Mouse (Mus musculus) embryonic facial prominence, embryonic 10.5 days (tissue): Measurements from ENCODE around the gene Tk2. TPM values are rescaled to one million over a fixed set of nuclear protein-coding genes. Genes with fewer than 3 reads are reported as not detected.
"Not testable (repeated sequence)": the region's sequence is repeated elsewhere in the genome, so short reads cannot be mapped to it uniquely, and the experiment has no call there.

Experiments
- DNase-seq: peaks from one replicate; pipeline ENCODE4 v3.0.0-alpha.2; 2017; ENCODE audit warnings: low spot score
- H3K27ac ChIP-seq: fragments of 300-500 bp; sonication (generic); replicated peaks from 2 replicates; pipeline ENCODE4 v1.5.1; 2016; ENCODE audit warnings: mild to moderate bottlenecking
- H3K27me3 ChIP-seq: fragments of 300-500 bp; sonication (generic); replicated peaks from 2 replicates; pipeline ENCODE4 v1.6.1; 2016; ENCODE audit warnings: low read depth, mild to moderate bottlenecking; ENCODE audit not compliant: poor library complexity, severe bottlenecking
- H3K36me3 ChIP-seq: fragments of 300-500 bp; sonication (generic); replicated peaks from 2 replicates; pipeline ENCODE4 v1.6.1; 2016; ENCODE audit warnings: mild to moderate bottlenecking, moderate library complexity
- H3K4me1 ChIP-seq: fragments of 300-500 bp; sonication (generic); 2 replicates; pipeline ENCODE4 v1.6.1; 2016
- H3K4me3 ChIP-seq: fragments of 300-500 bp; sonication (generic); 2 replicates; pipeline ENCODE4 v1.5.1; 2016; ENCODE audit warnings: mild to moderate bottlenecking, moderate library complexity
- H3K9me3 ChIP-seq: fragments of 300-500 bp; sonication (generic); 2 replicates; pipeline ENCODE4 v1.6.1; 2016; ENCODE audit warnings: mild to moderate bottlenecking
- WGBS: fragments of 180-500 bp; shearing (Covaris S2); methylation state at CpG from one replicate; pipeline ENCODE4 v1.1.7; 2016; 5-methylcytosine and 5-hydroxymethylcytosine counted together
- polyA plus RNA-seq: library from polyadenylated mRNA; unstranded; fragments of >200 nt; fragmentation: Nextera tagmentation; extraction: Ambion mirVana; gene quantifications from 2 replicates; pipeline ENCODE4 v1.2.1, GENCODE M21; 2016

The Tk2 gene
- 20.2 and 21.6 TPM in 2 replicates for polyA plus RNA-seq

GRCm38 (mm10) chr8:104248276-104248675 lies at the start of gene Tk2:
Gene Tk2 (minus strand): TSS chr8:104248558.
- H3K36me3 ChIP-seq, result peaks cover 14% of the 10 kb centered on the region
- under 1% methylated on average over 28 of the region's 28 CpGs for WGBS
- peak within 1 kb of the TSS; percentile 91 for H3K4me3 ChIP-seq
- no peaks in the 10 kb centered on the region for H3K27me3 ChIP-seq
- peak; percentile 89 for DNase-seq
- peaks cover 29% of the 10 kb centered on the region for H3K4me1 ChIP-seq
- no peaks in the 10 kb centered on the region for H3K9me3 ChIP-seq
- peak within 1 kb of the TSS; percentile 86 for H3K27ac ChIP-seq

DNA sequence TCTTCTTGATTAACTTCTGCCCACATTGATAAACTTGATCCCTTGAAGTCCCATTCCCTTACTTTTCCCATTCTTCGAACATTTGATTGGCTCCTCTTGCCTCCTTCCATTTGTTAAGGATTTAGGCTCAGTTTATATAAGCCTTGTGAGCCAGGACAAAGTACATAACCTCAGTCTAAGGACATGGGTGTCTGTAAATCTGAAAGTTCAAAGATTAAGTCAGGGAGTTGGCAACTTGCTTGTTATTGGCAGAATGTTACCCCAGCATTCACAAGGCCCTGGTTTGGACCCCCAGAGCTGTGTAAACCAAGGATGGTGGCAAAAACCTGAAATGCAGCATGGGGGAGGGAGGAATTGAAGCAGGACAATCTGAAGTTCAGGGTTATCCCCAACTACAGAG lies 46.0 kb upstream of the Tk2 start:
- 90% methylated on average over 1 of the region's 1 CpGs for WGBS
- Histone ChIP-seq H3K27me3 (no peaks in the 10 kb centered on the region), H3K36me3 (no peaks in the 10 kb centered on the region), H3K4me3 (no peak overlapping the region), H3K9me3 (no peaks in the 10 kb centered on the region), H3K27ac (no peak overlapping the region), H3K4me1 (peaks cover 3% of the 10 kb centered on the region; the same call in 1 of the 2 replicates)
- DNase-seq, result no peak

- WGBS, result 88% methylated on average over 12 of the region's 12 CpGs
- not testable (repeated sequence) for H3K36me3 ChIP-seq, H3K4me3 ChIP-seq
These were observed 44.7 kb upstream of the Tk2 start, which contains the start of gene Cmtm2a for GRCm38 (mm10) chr8:104293081-104293480. Gene Cmtm2a (minus strand): TSS chr8:104293181.

DNA sequence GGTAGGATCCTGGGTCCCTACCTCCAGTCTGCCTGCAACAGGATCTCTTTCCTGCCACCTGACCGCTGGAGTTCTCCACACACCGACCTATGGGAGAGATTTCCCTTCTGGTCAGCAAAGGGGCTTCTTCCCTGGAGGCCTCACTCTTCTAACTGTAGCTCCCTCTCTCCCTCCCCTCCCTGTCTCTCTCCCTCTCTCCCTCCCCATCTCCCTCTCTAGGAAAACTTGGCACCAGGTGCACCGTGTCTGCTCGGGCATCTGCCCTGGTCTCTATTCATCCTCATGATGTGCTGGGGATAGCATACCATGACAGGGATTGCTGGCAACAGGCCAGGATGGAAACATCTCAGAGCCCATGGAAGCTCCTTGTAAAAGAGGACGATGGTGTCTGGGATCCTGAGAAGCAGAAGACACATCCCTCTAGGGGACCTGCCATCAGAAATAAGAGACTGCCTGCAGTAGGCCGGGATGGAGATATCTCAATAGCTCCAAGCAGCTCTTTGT lies 20.6 kb upstream of the Tk2 start:
- Histone ChIP-seq H3K4me3 (no peak overlapping the region), H3K36me3 (peaks cover 14% of the 10 kb centered on the region), H3K4me1 (no peaks in the 10 kb centered on the region), H3K27me3 (no peaks in the 10 kb centered on the region), H3K27ac (no peak overlapping the region), H3K9me3 (no peaks in the 10 kb centered on the region)
- DNase-seq, result no peak
- WGBS, result 88% methylated on average over 6 of the region's 6 CpGs

More at GRCm38 (mm10) chr8:104293081-104293480, 44.7 kb upstream of the Tk2 start, which contains the start of gene Cmtm2a:
- not testable (repeated sequence) for DNase-seq, H3K9me3 ChIP-seq, H3K27ac ChIP-seq, H3K27me3 ChIP-seq, H3K4me1 ChIP-seq

- Histone ChIP-seq H3K9me3 (no peaks in the 10 kb centered on the region), H3K4me1 (no peaks in the 10 kb centered on the region), H3K4me3 (no peak overlapping the region), H3K27ac (no peak overlapping the region), H3K36me3 (peaks cover 20% of the 10 kb centered on the region), H3K27me3 (no peaks in the 10 kb centered on the region)
- no peak for DNase-seq
These were observed 20.0 kb upstream of the Tk2 start for GRCm38 (mm10) chr8:104268368-104268767.

DNA sequence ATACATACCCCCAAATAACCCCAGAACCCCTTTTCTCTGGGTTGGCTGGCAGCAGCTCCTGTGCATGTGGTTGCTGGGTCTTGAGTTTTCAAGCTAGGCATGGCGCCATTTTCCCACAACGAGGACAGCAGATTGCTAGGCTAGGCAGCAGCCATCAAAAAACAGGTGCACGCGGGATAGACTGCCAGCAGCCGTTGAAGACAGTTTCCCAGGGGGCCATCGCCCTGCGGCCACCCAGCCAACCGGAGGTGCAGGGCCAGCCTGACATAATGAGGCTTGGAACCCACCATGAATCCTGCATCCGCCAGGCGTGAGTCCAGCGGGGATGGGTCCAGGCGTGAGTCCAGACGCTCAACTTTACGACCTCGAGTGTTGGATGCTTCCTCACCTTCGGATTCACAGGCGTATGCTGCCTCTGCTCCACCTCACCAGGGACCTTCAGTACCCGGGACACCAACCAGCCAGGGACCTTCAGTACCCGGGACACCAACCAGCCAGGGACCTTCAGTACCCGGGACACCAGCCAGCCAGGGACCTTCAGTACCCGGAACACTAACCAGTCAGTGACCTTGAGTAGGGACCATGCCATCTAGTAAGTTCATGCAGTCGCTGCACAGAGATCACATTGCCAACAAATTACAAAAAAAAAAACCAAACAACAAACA lies 16.0 kb upstream of the Tk2 start:
- H3K27ac ChIP-seq, H3K4me3 ChIP-seq, H3K9me3 ChIP-seq, DNase-seq, H3K4me1 ChIP-seq, H3K27me3 ChIP-seq: not testable (repeated sequence)
- H3K36me3 ChIP-seq, result peaks cover 45% of the 10 kb centered on the region
- WGBS, result 97% methylated on average over 22 of the region's 22 CpGs

DNA sequence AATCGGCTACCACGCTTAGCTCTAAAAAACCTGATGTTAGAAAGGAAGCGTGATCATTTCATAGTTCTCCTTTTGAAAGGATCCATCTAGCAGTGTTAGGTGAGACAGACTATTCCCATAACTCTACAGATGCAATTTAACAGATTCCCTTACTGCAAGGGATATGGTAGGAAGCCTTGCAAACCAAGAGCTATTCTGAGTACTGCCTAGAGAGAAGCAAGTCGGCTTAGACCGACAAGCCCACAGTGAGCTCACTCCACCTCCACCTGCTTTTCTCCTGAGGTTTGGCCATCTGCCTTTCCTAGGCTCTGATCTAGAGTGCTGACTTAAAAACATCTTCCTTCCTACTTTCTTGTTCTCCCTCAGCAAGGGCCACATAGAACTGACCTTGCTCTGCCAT lies 13.4 kb upstream of the Tk2 start:
- H3K36me3 ChIP-seq, result peaks cover 69% of the 10 kb centered on the region
- not testable (repeated sequence) for H3K4me1 ChIP-seq, DNase-seq, H3K27ac ChIP-seq, H3K4me3 ChIP-seq, H3K27me3 ChIP-seq, H3K9me3 ChIP-seq
- whole genome bisulfite sequencing, result 95% methylated on average over 5 of the region's 5 CpGs

DNA sequence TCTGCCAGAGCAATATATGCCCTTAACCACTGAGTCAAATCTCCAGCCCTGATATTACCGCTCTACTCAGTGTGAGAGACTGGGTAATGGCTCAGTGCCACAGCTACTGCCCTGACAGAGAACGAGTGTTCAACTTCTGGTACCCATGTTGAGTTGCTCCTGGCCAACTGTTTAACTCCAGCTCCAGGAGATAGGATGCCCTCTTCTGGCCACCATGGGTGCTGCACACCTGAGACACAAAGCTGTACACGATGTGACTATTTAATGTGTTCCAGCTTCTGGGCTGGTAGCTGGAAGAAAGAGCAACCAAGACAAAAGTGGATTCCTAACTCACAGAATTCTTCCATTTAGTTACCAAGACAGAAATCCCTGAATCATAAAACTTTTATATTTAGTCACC lies 4.7 kb upstream of the Tk2 start:
- H3K27ac ChIP-seq, result no peak overlapping the region
- no peaks in the 10 kb centered on the region for H3K9me3 ChIP-seq
- peaks cover 15% of the 10 kb centered on the region for H3K4me1 ChIP-seq
- 85% methylated on average over 3 of the region's 3 CpGs for WGBS
- H3K27me3 ChIP-seq, result no peaks in the 10 kb centered on the region
- H3K36me3 ChIP-seq, result peaks cover 11% of the 10 kb centered on the region
- peak; percentile 25 for DNase-seq
- no peak overlapping the region for H3K4me3 ChIP-seq

DNA sequence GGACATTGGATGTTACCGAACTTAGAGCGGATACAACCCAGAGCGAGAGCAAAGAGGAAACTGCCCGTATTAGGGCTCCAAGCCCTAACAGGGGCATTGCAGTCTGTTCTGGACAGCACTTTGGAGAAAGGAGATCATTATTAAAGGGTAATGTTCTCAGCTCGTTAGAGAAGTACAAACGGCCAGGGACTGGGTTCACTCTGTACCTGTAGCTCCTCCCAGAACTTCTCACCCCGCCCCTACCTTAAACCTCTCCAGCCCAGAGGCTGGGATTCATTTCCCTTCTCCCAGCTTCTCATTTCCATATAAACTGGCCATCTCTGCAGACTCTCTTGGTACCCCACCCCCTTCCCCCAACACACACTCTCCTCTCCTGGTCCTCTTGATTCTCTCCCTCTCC lies 3.1 kb upstream of the Tk2 start:
- peak overlapping the region; percentile 71 for H3K4me3 ChIP-seq
- H3K36me3 ChIP-seq, result no peaks in the 10 kb centered on the region
- WGBS, result 0% methylated on average over 7 of the region's 7 CpGs
- H3K27me3 ChIP-seq, result no peaks in the 10 kb centered on the region
- peak; percentile 38 for DNase-seq
- no peaks in the 10 kb centered on the region for H3K9me3 ChIP-seq
- peak overlapping the region; percentile 90 for H3K27ac ChIP-seq
- peaks cover 29% of the 10 kb centered on the region for H3K4me1 ChIP-seq

DNA sequence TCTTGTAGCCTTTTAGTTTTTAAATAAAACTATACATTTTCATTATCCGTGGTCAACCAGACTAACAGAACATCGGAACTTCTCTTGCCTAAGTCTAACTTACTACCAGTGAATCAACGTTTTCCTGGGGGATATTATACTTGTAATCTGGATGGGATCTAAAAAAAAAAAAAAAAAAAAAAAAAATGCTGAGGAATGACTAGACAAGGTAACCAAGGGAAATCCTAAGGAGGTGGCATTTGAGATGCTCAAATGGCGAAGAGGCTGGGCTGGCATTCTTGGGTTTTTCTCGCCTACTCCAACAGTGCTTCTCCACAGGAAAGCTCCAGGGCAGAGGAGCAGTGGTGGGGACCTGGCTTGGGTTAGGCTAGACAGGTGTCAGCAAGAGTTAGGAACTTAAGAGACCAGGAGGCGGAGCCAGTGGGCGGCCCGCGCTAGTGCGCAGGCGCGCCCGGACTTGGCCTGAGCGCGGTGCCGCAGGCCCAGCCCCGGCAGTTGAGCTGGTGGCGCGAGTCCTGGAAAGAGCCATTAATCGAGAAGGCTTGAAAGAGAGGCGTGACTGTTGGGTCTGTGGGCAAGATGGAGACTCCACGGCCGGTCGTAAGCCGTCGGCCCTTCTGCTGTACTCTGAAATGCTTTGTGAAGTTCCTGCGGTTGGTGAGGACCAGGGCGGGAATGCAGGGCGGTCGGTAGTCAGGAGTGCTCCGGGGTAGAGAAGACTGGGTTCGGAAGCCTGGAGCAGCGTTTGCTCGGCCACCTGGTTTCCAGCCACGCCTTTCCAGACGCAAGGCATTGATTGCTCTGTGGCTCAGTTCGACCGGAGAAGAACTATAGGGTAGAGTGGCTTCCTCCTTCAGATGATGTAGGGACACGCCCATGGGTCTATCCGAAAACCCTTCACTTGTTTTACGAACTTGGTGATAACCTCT lies 2.3 kb upstream of the Tk2 start, which contains the start of gene Cklf:
Cklf (plus strand) TSS at position 423 of the 929 bp plus-strand sequence.
- H3K4me1 ChIP-seq, result peaks cover 29% of the 10 kb centered on the region
- H3K36me3 ChIP-seq, result no peaks in the 10 kb centered on the region
- WGBS, result 3% methylated on average over 41 of the region's 41 CpGs
- H3K27me3 ChIP-seq, result no peaks in the 10 kb centered on the region
- H3K4me3 ChIP-seq, result peak within 1 kb of the TSS; percentile 71
- peak; percentile 93 for DNase-seq
- no peaks in the 10 kb centered on the region for H3K9me3 ChIP-seq
- H3K27ac ChIP-seq, result peak within 1 kb of the TSS; percentile 90

GRCm38 (mm10) chr8:104249442-104249996 lies 1.2 kb upstream of the Tk2 start:
- Histone ChIP-seq H3K27me3 (no peaks in the 10 kb centered on the region), H3K27ac (no peak overlapping the region), H3K9me3 (no peaks in the 10 kb centered on the region), H3K36me3 (peaks cover 5% of the 10 kb centered on the region; the same call in 1 of the 2 replicates), H3K4me3 (no peak overlapping the region), H3K4me1 (peaks cover 29% of the 10 kb centered on the region)
- 85% methylated on average over 7 of the region's 7 CpGs for WGBS
- no peak for DNase-seq

GRCm38 (mm10) chr8:104247908-104248275 lies 466 bp downstream of the Tk2 start:
- Histone ChIP-seq H3K27ac (peak overlapping the region; percentile 86), H3K4me3 (peak overlapping the region; percentile 91), H3K4me1 (peaks cover 29% of the 10 kb centered on the region), H3K9me3 (no peaks in the 10 kb centered on the region), H3K27me3 (no peaks in the 10 kb centered on the region), H3K36me3 (peaks cover 18% of the 10 kb centered on the region)
- no peak for DNase-seq
- WGBS, result 4% methylated on average over 11 of the region's 11 CpGs
